Mouse (Mus musculus) spleen, postnatal 14 days (tissue): ENCODE data around the gene Evx2.

Experiments used
- DNase-seq, 2 experiments: peaks; one replicate each; pipeline ENCODE4 v3.0.0; 2021 to 2022; ENCODE audit warnings: low spot score in 2 of 2

The Evx2 gene

GRCm38 (mm10) chr2:74659507-74660005 is at the start of gene Evx2:
TSS of gene Evx2 (minus strand) at chr2:74659557.
- no peak for DNase-seq

- DNase-seq, result no peak
Measured at GRCm38 (mm10) chr2:74708676-74709075, 49.3 kb upstream of the Evx2 start.

GRCm38 (mm10) chr2:74707599-74707998 is 48.2 kb upstream of the Evx2 start:
- no peak for DNase-seq

DNA sequence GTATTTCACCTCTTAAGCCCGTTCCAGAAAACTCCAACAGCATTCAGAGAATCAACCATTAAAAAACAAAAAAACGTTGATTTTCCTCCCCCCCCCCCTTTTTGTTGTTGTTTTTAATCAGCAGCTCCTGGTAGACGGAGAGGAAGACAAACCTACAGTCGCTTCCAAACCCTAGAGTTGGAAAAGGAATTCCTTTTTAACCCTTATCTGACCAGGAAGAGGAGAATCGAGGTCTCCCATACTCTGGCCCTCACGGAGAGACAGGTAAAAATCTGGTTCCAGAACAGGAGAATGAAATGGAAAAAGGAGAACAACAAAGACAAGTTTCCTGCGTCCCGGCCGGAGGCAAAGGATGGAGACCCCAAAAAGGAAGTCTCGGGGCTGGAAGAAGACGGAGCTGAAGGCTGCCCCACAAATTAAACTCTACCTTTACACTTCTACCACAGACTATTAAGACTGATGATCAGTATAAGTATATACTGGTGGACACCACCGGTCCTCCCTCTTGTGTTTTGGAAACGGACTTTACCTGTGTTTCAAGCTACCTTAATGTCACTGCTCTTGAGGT is 47.1 kb upstream of the Evx2 start:
- no peak for DNase-seq

DNA sequence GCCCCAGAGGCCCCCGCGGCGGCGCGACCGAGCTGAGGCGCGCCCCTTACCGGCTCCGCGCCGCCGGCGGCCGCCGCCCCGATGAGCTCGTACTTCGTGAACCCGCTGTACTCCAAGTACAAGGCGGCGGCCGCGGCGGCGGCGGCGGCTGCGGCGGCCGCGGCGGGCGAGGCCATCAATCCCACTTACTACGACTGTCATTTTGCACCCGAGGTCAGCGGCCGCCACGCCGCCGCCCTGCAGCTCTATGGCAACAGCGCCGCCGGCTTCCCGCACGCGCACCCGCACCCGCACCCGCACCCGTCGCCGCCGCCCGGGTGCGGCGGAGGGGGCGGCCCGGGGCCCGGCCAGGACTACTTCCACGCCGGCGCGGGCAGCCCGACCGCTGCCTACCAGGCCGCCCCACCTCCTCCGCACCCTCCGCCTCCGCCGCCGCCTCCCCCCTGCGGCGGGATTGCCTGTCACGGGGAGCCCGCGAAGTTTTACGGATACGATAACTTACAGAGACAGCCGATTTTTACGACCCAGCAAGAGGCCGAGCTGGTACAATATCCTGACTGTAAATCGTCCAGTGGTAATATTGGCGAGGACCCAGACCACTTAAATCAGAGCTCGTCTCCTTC is 46.2 kb upstream of the Evx2 start:
- no peak for DNase-seq

DNA sequence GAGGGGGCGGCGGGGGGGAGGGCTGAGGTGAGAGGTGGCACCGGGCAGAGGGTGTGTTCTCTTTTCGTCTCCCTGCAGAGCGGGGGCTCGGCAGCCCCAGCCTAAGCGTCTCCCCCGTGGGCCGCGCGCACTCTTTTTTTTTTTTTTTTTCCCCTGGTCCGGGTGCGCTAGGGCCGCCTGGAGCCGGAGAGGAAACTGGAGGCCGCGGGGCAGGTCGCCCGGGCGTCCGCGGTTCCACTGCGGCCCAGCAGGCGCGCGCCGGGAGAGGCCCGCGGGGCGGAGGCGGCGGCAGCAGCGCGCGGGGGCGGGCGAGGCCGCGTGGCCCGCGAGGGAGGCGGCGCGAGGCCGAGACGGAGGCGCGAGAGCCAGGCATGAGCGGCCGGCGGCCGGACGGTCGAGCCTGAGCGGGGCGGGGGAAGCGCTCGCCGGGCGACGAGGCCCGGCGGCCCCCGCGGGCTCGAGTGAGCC is 45.7 kb upstream of the Evx2 start:
- DNase-seq, result no peak

DNA sequence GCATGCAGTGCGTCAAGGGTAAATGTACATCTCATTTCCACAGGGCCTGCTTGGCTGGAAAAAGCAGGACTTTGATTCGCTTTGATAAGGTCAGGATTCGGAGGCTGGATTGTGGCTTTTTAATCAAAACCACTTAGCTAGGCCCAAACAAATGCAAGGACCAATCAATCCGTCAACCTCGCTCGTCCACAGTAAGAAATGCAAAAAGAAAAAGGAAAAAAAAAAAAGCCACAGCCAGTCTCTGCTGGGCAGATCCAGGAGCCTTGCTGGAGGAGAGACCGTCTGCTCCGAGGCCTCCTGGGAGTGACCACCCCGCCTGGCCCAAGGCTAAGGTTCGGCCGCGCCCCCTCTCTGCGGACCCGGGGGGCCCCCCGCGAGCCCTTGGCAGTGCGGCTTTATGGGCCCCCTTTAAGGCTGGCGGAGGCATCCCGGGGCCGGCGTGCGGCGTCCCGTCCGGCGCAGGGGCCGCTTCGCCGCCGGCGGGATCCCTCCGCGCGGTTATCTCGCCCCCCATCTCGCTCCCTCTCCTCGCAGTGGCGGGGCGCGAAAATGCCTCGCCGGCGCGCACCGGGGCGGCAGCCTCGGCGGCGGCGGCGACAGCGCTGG is 45.1 kb upstream of the Evx2 start, which contains the start of gene Hoxd8:
Gene Hoxd8 (plus strand): TSS at position 223 of the 606 bp plus-strand sequence.
- no peak for DNase-seq

GRCm38 (mm10) chr2:74703720-74704392 is 44.5 kb upstream of the Evx2 start:
- no peak for DNase-seq

GRCm38 (mm10) chr2:74703317-74703716 is 44.0 kb upstream of the Evx2 start:
- DNase-seq, result no peak

- no peak for DNase-seq
Measured at GRCm38 (mm10) chr2:74702820-74703219, 43.5 kb upstream of the Evx2 start.

DNA sequence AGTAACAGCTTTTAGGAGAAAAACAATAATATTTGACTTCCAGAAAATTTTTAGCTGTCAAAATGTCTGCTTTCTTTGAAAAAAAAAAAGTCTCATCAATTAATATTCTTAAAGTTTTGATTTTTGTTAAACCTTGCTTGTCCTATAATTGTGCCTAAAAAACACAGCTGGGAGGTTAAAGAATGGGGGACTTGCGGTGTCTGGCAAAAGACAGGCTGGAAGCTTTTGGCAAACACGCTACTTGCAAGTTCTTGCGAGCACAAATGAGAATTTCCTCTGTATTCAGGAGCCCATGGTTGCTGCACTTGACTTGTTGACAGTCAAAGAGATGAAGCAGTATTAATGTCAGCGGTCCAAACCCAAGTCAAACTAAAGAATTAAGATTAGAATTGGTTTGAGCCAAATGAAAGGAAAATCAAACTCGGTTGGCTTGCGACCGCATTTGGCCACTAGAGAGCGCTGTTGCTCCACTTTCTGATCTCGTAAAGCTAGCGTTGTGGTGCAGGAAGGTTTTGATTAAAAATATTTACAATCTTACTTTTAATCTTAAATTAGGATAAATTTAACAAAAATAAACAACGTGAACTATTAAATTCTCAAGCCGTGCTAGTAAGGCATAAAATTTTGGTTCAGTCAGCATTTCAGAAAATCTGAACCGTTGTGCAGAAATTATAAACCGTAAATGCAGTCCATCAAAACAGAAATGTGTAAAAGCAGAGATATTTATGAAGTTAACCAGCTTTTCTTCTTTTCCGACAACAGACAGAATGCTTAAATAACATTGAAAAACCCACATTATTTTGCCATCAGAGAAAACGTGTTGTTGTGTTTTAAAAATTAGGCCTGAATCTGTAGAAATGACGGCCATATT is 42.8 kb upstream of the Evx2 start:
- DNase-seq, result peak in 1 of 2 experiments; percentile 40

DNA sequence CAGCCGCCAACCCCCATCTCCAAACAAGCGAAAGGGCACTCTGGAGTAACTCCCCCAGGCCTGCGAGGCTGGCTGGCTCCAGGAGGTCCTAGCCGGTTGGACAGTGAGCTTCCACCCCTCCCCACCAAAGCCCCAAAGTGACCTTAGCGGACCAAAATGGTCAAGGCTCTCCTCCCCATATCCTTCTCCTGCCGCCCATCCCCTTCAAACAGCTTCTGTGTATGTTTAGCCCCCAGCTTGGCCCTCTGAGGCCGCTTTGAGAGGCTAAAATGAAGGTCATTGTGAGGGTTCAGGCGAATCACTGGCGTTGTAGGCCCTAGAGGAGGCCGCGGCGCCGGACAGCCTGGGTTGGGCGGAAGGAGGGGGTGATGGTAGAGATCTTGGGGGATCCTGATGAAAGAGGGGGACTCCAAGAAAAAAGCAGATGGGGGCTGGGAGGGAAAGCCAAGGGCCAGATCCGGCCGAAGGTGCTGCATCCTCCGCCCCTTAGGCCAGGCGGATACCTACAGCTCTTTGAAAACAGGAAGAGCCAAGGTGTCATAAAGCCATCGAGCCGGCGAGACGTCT is 41.3 kb upstream of the Evx2 start:
- no peak for DNase-seq

- DNase-seq, result no peak
Measured at GRCm38 (mm10) chr2:74699664-74700545, 40.5 kb upstream of the Evx2 start.

- no peak for DNase-seq
Measured at GRCm38 (mm10) chr2:74699053-74699430, 39.7 kb upstream of the Evx2 start.

GRCm38 (mm10) chr2:74698201-74699052 is 39.1 kb upstream of the Evx2 start:
- DNase-seq, result no peak

DNA sequence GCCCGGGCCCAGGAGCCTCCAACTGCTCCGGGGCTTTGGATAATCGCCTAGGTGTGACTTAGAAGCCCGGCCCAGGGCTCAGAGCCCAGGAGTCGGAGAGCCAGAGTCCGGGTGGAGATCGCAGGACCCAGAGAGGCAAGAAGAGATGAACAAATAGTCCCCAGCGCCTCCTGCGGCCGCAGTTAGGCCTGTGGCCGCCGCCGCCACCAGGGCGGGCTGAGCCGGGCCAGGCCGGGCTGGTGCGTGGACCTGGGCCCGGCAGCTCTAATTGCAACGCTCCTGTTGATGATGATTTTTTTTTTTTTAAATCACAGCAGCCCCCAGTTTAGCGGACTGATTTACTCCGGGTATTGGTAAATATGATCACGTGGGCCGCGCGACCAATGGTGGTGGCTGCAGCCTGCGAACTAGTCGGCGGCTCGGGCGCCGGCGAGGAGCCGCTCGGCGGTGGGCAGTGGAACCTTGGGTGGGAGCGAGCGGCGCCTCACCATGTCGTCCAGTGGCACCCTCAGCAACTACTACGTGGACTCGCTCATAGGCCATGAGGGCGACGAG is 38.3 kb upstream of the Evx2 start, which contains the start of gene Hoxd9:
Gene Hoxd9 (plus strand): TSS at position 161 of the 555 bp plus-strand sequence.
- DNase-seq, result no peak

DNA sequence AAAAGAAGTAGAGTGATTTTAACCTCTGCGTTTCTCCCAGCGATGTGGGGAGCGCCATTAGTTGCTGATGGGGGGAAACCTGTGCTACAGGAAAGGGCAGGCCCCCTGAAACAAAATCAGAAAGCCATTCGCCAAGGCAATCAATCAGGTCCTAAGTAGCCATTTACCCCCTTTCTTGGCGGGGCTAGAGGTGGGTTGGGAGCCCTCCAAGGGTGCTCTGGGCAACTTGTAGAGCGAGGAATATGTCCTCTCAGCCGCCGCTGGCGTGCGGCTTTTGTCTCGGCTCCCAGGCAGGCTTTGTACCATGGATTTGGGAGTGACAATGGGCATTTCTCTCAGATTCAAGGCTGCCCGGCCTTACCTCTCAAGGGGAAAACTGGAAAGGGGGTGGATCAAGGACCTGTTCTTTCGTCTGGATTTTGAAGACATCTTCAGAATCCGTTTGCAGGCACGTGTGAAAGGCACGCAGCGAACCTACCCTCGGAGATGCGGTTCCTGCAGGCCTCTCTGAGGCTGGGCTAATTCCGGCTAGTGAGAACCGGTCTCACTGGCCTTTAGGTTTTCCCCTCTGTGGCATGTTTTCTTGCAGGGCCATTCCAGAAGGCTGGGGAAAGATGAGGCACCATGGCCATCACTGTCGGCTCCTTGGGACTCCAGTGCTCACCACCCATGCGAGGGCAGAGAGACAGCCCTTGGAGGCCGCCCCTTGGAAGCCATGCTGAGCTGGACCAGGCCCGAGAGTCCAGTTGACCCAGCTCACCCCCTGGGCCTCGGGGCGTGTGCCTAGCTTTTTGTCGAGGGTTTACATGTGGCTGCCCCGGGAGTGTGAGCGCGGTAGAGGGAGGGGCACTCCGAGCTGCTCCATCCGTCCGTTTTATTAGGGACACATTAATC is 37.3 kb upstream of the Evx2 start:
- DNase-seq, result no peak
